Mouse (Mus musculus): Measurements from ENCODE around the gene Glyatl3.

The Glyatl3 gene

GRCm38 (mm10) chr17:40868952-40869747 lies 45.0 kb downstream of the Glyatl3 start:
- DNase-seq (ENCODE audit: low read depth, low spot score), result no peak

GRCm38 (mm10) chr17:40855065-40855464 lies 59.1 kb downstream of the Glyatl3 start:
- no peak for DNase-seq (ENCODE audit: low read depth, low spot score)
